12 mouse cellular contexts compared by ENCODE assay signal in the genomic region with DNA sequence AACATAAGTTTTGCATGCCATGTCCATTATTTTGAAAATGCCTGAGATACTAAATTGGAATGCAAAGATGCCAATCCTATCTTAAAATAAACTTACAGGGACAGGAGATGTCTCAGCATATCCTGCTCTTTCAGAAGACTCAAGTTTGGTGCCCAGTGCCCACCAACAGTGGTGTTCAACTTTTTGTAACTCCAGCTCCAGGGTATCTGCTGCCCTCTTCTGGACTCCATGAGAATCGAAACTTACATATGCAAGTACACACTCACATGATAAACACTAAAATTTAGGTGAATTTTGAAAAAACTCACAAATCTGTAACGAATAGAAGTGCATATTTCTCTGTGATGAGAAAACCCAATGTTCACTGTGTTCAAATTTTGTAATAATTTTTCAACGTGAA.
DNase-seq lines count a peak whose midpoint lies in the region; ATAC-seq and TF ChIP-seq lines count a peak whose summit lies in the region.
"Had no signal": no experiment of that assay in that cellular context is flagged by ENCODE, and none has a peak within 500 bp of the region (broad histone marks: within the 10 kb centered on the region; RNA-seq: fewer than 3 reads in every experiment).

No protein-coding gene starts in this region.

- TF ChIP-seq CTCF in heart, adult 2 months (IDR thresholded peaks at IDR 0.05), result peak; percentile 62
- TF ChIP-seq CTCF in lung, adult 2 months (IDR thresholded peaks at IDR 0.05; ENCODE audit: insufficient read depth, low read length), result no peak
- TF ChIP-seq CTCF in Patski (IDR thresholded peaks at IDR 0.05), result peak; percentile 57

- no peaks in the 10 kb centered on the region; the same call in 1 of the 2 replicates for H3K4me1 ChIP-seq in heart, adult 2 months (ENCODE audit: control insufficient read depth, insufficient read depth, low read length)
- H3K4me1 ChIP-seq in lung, adult 2 months (ENCODE audit: control insufficient read depth, insufficient read depth, low read length), result no peaks in the 10 kb centered on the region
- H3K4me1 ChIP-seq: embryonic facial prominence, embryonic 13.5 days; limb, embryonic 13.5 days; stomach, embryonic 15.5 days had no signal

- H3K27ac ChIP-seq in heart, adult 2 months, result no peak overlapping the region
- H3K27ac ChIP-seq: embryonic facial prominence, embryonic 13.5 days; limb, embryonic 13.5 days; stomach, embryonic 15.5 days had no signal

- H3K4me3 ChIP-seq in heart, adult 2 months, result no peak overlapping the region
- no peak overlapping the region for H3K4me3 ChIP-seq in lung, adult 2 months (replicated peaks; ENCODE audit: extremely low read depth, low read depth, low read length)
- H3K4me3 ChIP-seq: embryonic facial prominence, embryonic 13.5 days; limb, embryonic 13.5 days; stomach, embryonic 15.5 days had no signal

- DNase-seq in heart, adult 2 months, result no peak
- no peak for DNase-seq in heart, postnatal 4 days
- peak; percentile 18 for DNase-seq in lung, postnatal 36 days
- DNase-seq in lung, adult 2 months, result no peak
- no peak for DNase-seq in Patski (ENCODE audit: low read depth, low spot score)
- DNase-seq in retina, postnatal 1 day, result peak; percentile 24
- no peak for DNase-seq in ovary, postnatal 36 days (ENCODE audit: low spot score)
- DNase-seq in heart, postnatal 36 days, result no peak
- DNase-seq: midbrain, embryonic 14.5 days had no signal

- TF ChIP-seq POLR2A in heart, adult 2 months (IDR thresholded peaks at IDR 0.05; ENCODE audit: insufficient read depth, low read depth, low read length), result no peak
- no peak for TF ChIP-seq POLR2A in lung, adult 2 months (IDR thresholded peaks at IDR 0.05; ENCODE audit: borderline replicate concordance, extremely low read depth, low read depth, low read length)

- intact Hi-C loops in heart, adult 2 months (cut with DNase I), result no loop called here
- intact Hi-C loops in heart, postnatal 36 days (cut with DNase I), result no loop called here

- CTCF ChIA-PET in Patski (lab: Charles Lee), result interaction anchor here (1.1 kb wide), 1 partner anchor 1582 kb away, joined by 3 read pairs; no protein-coding TSS in a partner anchor

- H3K27me3 ChIP-seq in heart, adult 2 months (ENCODE audit: control insufficient read depth, insufficient read depth, low read length), result no peaks in the 10 kb centered on the region
- H3K27me3 ChIP-seq in Patski, result no peaks in the 10 kb centered on the region
- H3K27me3 ChIP-seq: embryonic facial prominence, embryonic 13.5 days; stomach, embryonic 15.5 days had no signal

- WGBS in heart, adult 2 months, result 60% methylated on average over 3 of the region's 3 CpGs
- WGBS in lung, adult 2 months, result 59% methylated on average over 3 of the region's 3 CpGs

- in situ Hi-C loops in Patski (cut with MboI; ENCODE audit: low pct_unique_long_range_greater_than_20kb), result loop anchor here (25.0 kb wide), 1 partner anchor 1630 kb away; no protein-coding TSS in a partner anchor

- POLR2A ChIA-PET in Patski (lab: Charles Lee), result no interaction called here

- no peak overlapping the region for H3K9ac ChIP-seq in heart, adult 2 months (ENCODE audit: low read depth, low read length)
- H3K9ac ChIP-seq: embryonic facial prominence, embryonic 13.5 days; limb, embryonic 13.5 days; stomach, embryonic 15.5 days had no signal

- H3K36me3 ChIP-seq in heart, adult 2 months (ENCODE audit: control insufficient read depth, insufficient read depth, low read length), result 0 out of 2 replicates have a peak, but pooled peaks cover 2% of the 10 kb centered on the region
- H3K36me3 ChIP-seq: embryonic facial prominence, embryonic 13.5 days; limb, embryonic 13.5 days; stomach, embryonic 15.5 days had no signal

- TF ChIP-seq EP300 in heart, adult 2 months (IDR thresholded peaks at IDR 0.05; ENCODE audit: insufficient read depth, low read depth, low read length), result no peak

- H3K79me2 ChIP-seq in heart, adult 2 months (replicated peaks; ENCODE audit: control insufficient read depth, insufficient read depth, low read length), result no peaks in the 10 kb centered on the region

- ATAC-seq in Patski, result no peak

Comparison
In these comparisons a context has a peak if more than half of its experiments do, and no peak if none do; other contexts are left out.
1. DNase-seq: peak in lung, postnatal 36 days (single experiment) and retina, postnatal 1 day (single experiment); none in heart, adult 2 months (0 of 2), heart, postnatal 4 days (single experiment), lung, adult 2 months (single experiment), Patski (single experiment), ovary, postnatal 36 days (single experiment) and heart, postnatal 36 days (0 of 2).